Mouse (Mus musculus) erythroid progenitor cell, adult 5-6 weeks (primary cell): ENCODE data around the gene Rnf214. TPM values are rescaled to one million over a fixed set of nuclear protein-coding genes. Genes with fewer than 3 reads are reported as not detected.
"Not testable (repeated sequence)": the region's sequence is repeated elsewhere in the genome, so short reads cannot be mapped to it uniquely, and the experiment has no call there.

Experiments
- ATAC-seq: replicated peaks from 2 replicates; pipeline ENCODE4 v1.8.0; 2016; ENCODE audit warnings: moderate number of reproducible peaks, mild to moderate bottlenecking, moderate TSS enrichment, inconsistent platforms; ENCODE audit not compliant: poor library complexity, low FRiP score, severe bottlenecking
- total RNA-seq, 2 experiments: library from RNA; stranded (forward) in 1 of 2; stranded (reverse) in 1 of 2; fragments of 150-400 nt in 1 of 2; fragments of 186-747, 209-891 nt in 1 of 2; gene quantifications; 2 replicates each; pipeline versions ENCODE4 v1.2.3 to v1.2.4; 2015 to 2017; ENCODE audit warnings: low replicate concordance in 2 of 2

Rnf214 gene
- total RNA-seq, 2 experiments from 2014 or later, result 28.9 to 81.8 TPM

- ATAC-seq, result no peak
These were observed 52.6 kb downstream of the Rnf214 start for GRCm38 (mm10) chr9:45854136-45854535.

- ATAC-seq, result no peak
These were observed 53.0 kb downstream of the Rnf214 start for GRCm38 (mm10) chr9:45853695-45854094.

- no peak for ATAC-seq
These were observed 54.9 kb downstream of the Rnf214 start for GRCm38 (mm10) chr9:45851776-45852175.

DNA sequence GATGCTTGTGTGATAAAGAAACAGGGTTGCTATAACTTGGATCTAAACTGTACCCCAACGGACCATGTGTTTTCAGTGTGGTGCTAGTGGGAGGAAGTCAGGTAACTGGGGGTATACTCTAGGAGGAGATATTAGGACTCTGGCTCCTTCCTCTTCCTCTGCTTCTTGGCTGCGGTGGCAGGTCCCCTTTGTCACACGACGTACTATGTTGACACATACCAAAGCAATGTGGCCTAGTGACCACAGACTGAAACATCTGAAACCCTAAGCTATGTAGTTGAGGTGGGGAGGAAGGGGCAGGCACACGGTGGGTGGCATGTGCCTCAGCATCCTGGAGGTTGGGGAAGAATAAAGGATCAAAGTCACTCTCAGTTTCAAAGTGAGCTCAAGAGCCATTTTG, 55.4 kb downstream of the Rnf214 start:
- ATAC-seq, result no peak

GRCm38 (mm10) chr9:45850528-45851155, 56.1 kb downstream of the Rnf214 start:
- ATAC-seq, result no peak

DNA sequence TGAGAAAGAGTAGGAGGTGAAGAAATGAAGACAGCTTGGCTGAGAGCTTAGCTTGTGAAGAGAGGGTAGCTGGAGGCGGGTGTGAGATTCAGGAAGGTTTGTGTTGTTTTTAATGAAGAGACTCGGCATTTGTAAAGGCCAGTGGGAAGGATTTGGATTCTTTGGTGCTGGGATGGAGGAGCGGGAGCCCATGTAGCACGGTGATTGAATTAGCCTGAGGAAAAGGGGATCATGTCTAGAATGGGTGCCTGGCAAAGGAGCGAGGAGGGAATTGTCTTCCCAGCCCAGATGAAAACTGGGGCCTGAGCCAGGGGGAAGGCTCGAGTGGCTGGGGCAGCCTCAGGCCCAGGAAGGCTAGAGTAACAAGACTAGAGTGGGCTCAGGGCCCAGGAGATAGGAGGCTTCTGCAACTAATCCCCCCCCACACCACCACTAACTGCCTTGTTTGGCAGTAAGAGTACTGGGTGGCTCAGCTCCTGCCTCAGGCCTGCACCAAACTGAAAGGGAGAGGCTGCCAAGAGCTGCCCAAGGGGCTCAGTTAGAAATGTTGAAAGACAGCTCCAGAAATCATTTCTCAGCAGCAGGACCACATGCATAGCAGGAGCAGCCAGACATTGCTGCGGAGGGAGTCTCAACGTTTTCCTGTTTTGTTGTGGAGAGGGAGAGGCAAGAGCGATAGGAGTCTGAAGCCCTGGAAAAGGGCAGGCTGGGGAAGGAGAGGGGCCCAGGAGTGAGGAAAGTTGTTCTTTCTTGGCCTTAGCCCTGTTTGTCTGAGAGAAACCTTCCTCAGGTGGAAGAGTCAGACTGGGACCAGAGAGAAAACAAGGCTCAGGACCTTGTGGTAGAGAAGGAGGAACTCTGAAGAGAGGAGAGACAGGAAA, 56.9 kb downstream of the Rnf214 start:
- ATAC-seq, result no peak

DNA sequence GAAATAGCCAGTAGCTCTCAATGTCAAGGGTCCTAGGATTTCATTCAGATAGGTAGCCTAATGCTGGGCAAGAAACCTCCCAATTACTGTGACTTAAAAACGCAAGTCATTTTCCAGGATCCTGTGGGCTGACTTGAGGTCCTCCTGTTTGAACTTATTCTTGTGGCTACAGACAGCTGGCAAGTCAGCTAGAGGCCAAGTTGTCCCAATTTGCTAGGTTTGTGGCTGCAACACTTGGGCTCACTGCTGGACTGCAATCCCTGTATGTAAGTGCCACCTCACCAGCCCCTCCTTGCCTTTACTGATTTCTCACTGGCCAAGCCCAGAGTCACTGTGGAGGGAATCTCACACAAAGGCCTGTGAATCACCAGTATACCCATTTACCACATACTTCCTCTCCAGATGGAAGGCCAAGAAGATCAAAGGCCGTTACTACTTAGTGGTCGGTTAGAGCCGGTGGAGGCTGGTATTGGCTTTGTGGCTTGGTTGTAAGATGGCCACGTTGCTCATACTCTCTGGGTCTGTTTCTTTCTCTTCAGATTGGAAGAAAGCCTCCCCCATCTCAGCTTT, 59.7 kb downstream of the Rnf214 start:
- ATAC-seq, result no peak

DNA sequence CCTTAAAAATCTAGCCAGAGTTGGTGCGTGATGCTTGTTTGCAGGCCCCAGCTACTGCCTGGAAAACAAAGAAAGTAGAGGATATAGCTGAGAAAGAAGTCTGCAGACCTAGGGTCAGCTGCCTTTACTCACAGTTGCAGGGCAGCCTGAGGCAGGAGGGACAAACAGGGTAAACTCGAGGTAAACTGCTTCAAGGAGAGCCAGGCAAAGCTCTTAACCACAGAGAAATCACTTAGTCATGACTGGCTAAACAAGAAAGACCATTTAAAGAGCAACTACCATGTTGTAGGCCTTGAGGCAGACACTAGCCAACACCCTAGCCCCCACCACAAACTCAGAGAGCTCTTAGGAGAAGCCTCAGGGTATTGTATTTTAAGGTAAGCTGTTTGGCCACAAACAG, 60.5 kb downstream of the Rnf214 start:
- ATAC-seq, result not testable (repeated sequence)

- ATAC-seq, result no peak
These were observed 61.2 kb downstream of the Rnf214 start for GRCm38 (mm10) chr9:45845541-45845940.

GRCm38 (mm10) chr9:45843780-45844179, 62.9 kb downstream of the Rnf214 start:
- no peak for ATAC-seq

- ATAC-seq, result no peak
These were observed 63.7 kb downstream of the Rnf214 start for GRCm38 (mm10) chr9:45843007-45843406.

DNA sequence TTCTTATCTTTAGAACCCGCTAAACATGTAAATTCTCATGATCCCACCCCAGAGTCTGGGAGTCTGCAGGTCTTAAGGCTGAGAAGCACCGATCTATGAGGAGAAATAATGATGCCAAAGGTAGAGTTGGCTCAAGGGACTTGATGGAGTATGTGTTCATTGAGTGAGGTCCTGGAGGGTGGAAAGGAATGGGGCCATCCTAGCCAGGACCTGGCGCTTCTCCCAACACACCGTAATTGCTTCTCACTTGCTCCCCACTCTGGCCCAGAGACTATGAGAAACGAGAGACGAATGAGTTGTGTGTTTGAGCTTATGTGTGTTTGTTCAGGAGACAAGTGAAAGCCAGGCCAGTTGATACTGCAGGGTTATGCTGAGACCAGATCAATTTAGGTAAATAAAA, 65.3 kb downstream of the Rnf214 start:
- ATAC-seq, result no peak

- no peak for ATAC-seq
These were observed 66.4 kb downstream of the Rnf214 start for GRCm38 (mm10) chr9:45840331-45840730.

- ATAC-seq, result no peak
These were observed 66.8 kb downstream of the Rnf214 start for GRCm38 (mm10) chr9:45839982-45840300.

DNA sequence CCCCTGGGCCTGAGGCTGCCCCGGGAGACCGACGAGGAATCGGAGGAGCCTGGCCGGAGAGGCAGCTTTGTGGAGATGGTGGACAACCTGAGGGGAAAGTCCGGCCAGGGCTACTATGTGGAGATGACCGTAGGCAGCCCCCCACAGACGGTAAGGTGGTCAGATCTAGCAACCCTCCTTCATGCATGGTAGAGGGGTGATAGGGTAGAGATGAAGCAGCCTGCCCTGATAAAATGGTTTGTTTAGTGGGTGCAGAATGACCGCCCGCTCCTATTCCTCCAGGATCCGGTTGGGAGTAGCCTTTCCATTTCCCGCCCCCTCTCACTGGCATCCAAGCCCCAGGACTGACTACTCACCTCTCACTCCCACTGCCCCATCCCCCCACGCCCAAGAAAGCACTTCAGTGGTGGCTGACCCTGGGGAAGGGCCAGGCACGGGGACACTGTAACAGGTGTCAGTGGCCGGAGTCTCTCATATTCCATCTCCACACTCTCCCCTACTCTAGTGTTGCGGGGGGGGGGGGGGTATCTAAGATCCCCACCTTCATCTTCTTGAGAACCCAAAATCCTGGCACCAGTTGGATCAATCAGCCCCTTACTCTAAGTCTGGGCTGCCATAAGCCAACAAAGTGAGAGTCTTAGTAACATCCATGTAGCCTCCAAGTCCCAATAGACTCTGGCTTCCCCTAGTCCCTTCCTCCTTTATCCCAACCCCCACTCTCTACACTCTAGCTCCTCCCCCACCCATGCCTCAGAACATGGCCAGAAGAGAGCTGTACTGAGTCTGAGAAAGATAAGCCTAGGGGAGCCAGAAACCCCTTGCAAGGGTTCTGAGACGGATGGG, 67.4 kb downstream of the Rnf214 start:
- ATAC-seq, result no peak

DNA sequence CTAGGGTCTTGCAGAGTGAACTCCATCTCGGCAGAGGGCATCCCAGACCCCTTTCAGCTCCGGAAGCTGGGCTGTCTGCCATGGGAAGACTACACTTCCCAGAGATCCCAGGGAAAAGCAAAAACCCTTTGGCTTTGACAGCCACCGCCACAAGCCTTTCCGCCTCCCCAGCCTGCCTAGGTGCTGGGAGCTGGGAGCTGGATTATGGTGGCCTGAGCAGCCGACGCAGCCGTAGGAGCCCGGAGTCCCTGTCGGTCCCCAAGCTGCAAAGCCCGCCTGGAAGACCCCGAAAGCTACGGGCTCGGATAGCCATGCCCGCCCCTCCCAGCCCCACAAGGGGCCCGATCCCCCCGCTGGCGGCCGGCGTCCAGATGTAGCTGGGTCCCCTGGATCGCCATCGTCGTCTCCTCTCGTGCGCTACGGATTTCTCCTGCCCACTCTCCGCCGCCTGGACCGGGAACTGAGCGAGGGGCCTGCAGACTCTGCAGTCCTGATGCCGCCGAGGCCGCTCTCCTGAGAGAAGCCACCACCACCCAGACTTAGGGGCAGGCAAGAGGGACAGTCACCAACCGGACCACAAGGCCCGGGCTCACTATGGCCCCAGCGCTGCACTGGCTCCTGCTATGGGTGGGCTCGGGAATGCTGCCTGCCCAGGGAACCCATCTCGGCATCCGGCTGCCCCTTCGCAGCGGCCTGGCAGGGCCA, 68.1 kb downstream of the Rnf214 start, which contains the start of gene Bace1:
Gene Bace1, plus strand, starts transcription at position 147 of the 705 bp plus-strand sequence.
- ATAC-seq, result no peak

- ATAC-seq, result no peak
These were observed 68.7 kb downstream of the Rnf214 start for GRCm38 (mm10) chr9:45838069-45838433.

GRCm38 (mm10) chr9:45833461-45833860, 73.2 kb downstream of the Rnf214 start:
- no peak for ATAC-seq

GRCm38 (mm10) chr9:45832898-45833297, 73.8 kb downstream of the Rnf214 start:
- ATAC-seq, result no peak

GRCm38 (mm10) chr9:45829107-45829506, 77.6 kb downstream of the Rnf214 start:
- ATAC-seq, result peak; percentile 82
